Mouse (Mus musculus): ENCODE results near the gene Nr1h2.
A peak's percentile ranks its signal among the peaks of the same experiment; 100 is the strongest.

Gene Nr1h2

DNA sequence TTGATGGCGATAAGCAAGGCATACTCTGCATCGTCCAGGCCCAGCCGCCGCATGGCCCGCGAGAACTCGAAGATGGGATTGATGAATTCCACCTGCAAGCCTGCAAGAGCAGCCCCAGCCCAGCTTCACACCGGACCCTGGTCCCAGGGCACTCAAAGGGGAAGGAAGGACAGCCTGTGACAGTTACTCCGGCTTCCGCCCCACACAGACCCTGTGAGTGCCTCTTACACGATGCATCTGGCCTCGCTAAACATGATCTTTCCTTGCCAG, 3.4 kb downstream of the Nr1h2 start:
- DNase-seq (ENCODE audit: low read depth, low spot score): no peak

DNA sequence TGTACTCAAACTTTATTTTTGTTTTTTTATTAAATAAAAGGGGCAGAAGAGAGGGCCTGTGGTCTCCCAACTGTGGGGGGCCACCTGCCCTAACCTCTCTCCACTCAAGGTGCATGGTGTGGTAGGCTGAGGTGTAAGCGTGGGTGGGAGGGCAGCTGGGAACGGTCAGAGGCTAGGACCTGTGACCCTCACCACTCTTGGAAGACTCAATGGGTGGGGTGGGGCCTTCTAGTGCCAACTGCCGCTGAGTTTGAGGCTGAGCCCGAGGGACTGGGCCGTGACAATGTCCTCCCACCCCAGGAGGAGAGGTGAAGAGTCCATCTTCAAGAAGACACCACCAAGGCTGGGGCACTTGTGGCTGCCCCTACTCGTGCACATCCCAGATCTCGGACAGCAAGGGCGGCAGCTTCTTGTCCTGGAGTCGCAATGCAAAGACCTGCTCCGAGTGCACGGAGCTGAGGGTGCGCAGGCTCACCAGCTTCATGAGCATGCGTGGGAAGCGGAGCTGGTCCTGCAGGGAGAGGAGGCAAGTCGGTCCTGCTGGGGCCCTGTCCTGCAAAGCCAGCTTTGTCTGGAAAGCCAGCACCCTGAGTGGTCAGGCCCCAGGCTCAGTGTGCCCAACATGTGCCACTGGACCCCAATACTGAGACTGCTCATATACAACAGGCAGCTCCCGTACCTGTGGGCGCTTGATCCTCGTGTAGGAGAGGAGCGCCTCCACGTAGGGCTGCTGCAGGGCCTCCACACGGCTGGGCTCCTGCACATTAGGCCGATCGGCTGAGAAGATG, 3.9 kb downstream of the Nr1h2 start:
- no peak for DNase-seq (ENCODE audit: low read depth, low spot score)

DNA sequence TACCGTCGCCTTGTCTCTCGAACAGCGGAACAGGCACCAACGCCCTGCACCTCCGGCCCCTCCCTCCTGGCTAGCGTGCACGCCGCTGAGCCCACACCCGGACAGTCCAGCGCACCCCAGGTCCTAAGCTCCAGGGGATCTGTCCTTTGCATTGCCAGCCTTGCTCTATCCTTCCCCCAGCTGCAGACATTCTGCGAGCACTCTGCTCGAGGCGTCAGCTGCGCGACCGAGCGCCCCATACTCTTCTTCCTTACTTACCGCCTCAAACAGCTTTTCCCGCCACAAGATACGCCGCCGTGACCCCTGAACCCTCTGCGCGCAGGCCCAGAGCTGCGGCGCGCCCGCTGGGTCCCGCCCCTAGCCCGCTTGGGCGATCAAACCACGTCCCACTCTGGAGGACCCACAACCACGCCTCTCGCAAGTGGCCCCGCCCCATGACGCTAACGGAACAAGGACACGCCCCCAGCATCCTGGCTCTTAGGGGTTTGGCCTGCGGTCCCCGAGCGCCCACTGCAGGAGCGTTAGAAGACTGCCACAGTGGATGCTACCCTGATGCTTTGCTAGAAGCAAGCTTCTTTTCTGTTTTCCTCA, 5.2 kb downstream of the Nr1h2 start, which contains the start of gene Pold1:
TSS of gene Pold1 (minus strand) at position 353 of the 591 bp plus-strand sequence.
- peak; percentile 98 for DNase-seq (ENCODE audit: low read depth, low spot score)

- DNase-seq (ENCODE audit: low read depth, low spot score): no peak
These were observed 6.0 kb downstream of the Nr1h2 start for GRCm38 (mm10) chr7:44547725-44548124.

DNA sequence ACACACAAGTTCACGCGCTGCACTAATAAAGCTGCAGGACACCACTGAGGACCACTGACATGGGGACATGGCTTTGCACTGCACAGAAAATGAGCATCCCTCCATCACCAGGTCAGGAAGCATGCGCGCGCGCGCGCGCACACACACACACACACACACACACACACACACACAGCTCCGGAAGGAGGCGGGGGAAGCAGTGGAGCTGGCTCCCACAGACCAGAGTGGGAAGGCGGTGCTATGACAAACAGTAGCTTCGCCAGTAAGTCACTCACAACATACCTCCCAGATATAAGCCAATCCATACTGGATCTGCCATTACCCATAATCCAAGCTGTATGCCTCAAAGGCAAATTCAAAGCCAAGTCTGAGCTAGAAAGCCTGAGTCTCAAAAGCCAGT, 6.7 kb downstream of the Nr1h2 start:
- DNase-seq (ENCODE audit: low read depth, low spot score): no peak

GRCm38 (mm10) chr7:44546274-44546673, 7.5 kb downstream of the Nr1h2 start:
- DNase-seq (ENCODE audit: low read depth, low spot score): no peak

GRCm38 (mm10) chr7:44543071-44543470, 10.7 kb downstream of the Nr1h2 start:
- DNase-seq (ENCODE audit: low read depth, low spot score): no peak

GRCm38 (mm10) chr7:44542555-44542954, 11.2 kb downstream of the Nr1h2 start:
- no peak for DNase-seq (ENCODE audit: low read depth, low spot score)

GRCm38 (mm10) chr7:44538756-44539624, 14.8 kb downstream of the Nr1h2 start:
- no peak for DNase-seq (ENCODE audit: low read depth, low spot score)

DNA sequence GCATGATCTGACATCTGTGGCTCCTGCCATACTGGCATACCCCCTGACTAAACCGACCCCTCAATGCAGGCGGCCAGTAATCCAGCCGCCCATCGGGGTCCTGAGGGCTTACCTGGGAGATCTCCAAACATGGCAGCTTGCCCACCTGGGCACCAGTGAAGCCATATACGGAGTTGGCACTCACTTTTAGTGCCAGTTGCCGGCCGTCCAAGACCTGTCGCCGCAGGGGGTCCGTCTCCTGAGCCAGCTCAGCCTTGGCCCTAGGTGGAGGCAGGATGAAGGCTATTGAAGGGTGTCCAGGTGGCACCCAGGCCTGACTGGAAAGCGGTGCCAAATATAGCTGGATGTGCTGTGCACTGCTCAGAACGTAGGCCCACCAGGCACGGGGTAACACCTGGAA, 16.3 kb downstream of the Nr1h2 start:
- no peak for DNase-seq (ENCODE audit: low read depth, low spot score)

DNA sequence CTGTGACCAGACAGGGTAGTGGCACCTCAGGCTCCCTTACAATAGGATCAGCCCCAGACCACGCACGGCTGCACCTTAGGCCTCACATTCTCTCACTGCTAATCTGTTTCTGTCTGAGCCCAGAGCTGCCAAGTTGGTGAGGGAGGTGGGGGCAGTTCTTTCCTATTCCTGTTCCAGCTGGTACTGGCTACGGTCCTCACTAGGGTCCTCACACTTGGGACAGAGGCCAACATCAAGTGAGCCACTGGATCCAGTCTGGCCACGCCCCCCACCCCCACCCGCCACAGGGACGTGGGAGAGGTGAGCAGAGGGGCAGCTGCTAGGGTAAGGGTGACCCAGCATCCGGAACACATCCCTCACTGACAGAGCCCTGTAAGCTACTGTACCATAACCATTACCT, 16.7 kb downstream of the Nr1h2 start:
- no peak for DNase-seq (ENCODE audit: low read depth, low spot score)

DNA sequence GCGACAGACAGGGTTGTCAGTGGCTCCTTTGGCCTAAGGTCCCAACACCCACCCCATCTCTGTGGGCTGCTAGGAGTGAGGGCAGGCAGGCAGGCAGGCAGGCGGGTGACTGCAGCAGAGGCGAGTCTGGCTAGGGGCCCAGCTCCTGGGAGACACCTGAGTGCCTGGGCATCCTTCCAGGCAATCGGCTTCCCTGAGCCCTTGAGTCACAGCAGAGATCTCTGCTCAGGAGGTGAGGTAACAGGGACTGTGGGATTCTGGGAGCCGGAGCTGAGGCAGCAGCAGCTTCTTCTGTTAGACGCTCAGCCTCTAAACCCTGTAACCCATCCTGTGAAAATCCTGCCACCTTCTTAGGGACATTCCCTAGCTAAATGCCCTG, 17.2 kb downstream of the Nr1h2 start:
- no peak for DNase-seq (ENCODE audit: low read depth, low spot score)

DNA sequence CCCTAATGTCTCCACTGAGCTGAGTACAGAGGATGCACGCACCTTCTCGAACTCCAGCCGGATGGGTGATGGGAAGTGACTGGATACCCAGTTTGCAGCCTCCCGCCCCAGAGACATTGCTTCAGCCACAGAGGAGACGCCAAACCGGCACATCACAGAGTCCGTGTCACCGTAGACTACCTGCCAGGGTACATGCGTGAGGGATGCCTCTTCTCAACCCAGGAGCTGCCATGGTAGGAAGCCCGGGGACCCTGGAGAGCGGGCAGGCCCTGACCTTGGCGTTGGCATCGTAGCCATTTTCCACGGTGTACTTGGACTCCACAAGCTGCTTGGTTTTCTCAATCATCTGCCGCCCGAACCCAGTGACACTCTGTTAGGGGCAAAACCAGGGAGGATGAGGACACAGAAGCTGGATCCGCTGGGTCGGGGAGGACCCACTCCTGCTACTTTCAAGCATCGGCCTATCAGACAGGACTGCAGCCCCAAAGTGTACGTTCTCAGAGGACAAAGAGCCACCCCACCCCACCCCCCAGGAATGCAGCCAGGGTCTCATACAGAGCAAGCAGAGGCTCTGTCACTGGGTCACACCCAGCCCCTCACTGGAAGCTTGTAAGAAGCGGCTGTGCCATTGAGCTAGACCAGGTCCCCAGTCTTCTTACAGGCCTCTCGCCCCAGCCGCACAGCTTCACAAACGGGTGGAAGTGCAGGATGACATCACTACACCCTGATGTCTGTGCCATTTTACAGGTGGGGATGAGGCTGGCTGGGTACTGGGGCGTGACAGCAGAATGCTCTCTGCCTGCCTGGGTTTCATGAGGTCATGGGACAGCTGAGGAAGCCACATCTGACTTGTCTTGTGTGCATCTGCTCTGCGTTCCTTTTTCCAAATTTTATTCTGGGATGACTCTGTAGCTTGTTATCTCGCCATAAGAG, 17.8 kb downstream of the Nr1h2 start:
- DNase-seq (ENCODE audit: low read depth, low spot score): no peak

GRCm38 (mm10) chr7:44534656-44535441, 18.9 kb downstream of the Nr1h2 start:
- DNase-seq (ENCODE audit: low read depth, low spot score): no peak

DNA sequence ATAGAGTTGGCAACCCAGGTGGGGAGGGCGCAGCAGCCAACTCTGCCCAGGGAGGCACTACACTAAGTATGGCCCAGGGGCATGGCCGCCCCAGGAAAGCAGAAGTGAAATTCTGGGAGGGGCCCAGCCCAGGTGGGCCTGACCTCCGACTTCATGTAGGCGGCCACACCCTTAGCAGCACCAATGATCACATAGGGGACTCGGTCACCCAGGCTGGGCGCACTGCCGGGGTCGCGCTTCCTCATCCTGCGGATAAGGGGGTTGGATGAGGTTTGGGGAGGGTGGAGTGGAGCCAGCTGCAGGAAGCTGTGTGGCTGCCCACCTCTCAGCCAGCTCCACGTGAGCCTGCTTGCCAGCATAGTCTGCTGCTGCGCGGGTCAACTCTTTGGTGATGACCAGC, 19.5 kb downstream of the Nr1h2 start:
- DNase-seq (ENCODE audit: low read depth, low spot score): no peak

GRCm38 (mm10) chr7:44533746-44534045, 20.1 kb downstream of the Nr1h2 start:
- no peak for DNase-seq (ENCODE audit: low read depth, low spot score)

GRCm38 (mm10) chr7:44532918-44533745, 20.6 kb downstream of the Nr1h2 start:
- no peak for DNase-seq (ENCODE audit: low read depth, low spot score)

DNA sequence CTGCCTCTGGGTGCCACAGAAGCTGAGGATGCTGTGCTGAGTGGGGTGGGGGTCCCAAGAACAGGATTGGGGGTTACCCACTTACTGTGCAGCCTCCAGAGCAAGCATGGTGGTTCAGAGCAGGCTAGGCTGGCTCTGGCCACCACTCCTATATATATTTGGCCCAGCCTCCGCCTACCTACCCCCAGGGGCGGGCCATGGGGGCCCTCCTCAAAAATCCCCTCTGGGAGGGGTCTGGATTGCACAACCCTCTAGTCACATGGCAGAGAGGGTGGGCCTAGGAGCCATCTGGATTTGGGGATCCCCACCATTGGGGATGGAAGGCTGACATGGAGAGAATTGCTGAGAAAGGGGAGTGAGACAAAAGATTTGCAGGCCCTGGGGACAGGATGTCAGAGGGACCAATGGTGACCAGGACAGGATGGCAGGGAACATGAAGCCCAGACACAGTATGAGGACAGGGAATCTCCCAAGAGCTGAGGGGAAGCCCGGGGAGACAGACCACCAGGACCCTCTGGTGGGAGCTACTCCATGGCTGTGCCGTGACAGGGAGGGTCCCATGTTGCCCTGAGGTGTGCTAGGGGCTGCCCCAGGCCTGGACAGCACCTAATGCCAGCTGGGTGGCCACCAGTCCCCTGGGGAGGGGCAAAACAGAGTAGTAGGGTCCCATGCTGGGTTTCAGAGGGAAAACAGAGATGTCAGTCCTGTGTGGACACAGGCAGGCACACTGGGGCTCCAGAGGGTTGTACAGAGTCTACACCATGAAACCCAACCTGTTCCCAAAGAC, 21.6 kb downstream of the Nr1h2 start, which contains the start of gene Spib:
TSS of gene Spib (minus strand) at position 126 of the 787 bp plus-strand sequence.
- DNase-seq (ENCODE audit: low read depth, low spot score): no peak

GRCm38 (mm10) chr7:44531207-44531606, 22.5 kb downstream of the Nr1h2 start:
- DNase-seq (ENCODE audit: low read depth, low spot score): no peak
